Mouse (Mus musculus): ENCODE results near the gene Entpd2.
A peak's percentile ranks its signal among the peaks of the same experiment; 100 is the strongest.

Gene Entpd2

GRCm38 (mm10) chr2:25430395-25431233, 34.9 kb downstream of the Entpd2 start:
- DNase-seq: peak; percentile 67 to 79

GRCm38 (mm10) chr2:25431308-25431855, 35.7 kb downstream of the Entpd2 start:
- DNase-seq: no peak

GRCm38 (mm10) chr2:25432326-25433098, 36.8 kb downstream of the Entpd2 start:
- DNase-seq: no peak

- no peak for DNase-seq
Observed at GRCm38 (mm10) chr2:25433101-25433500, 37.4 kb downstream of the Entpd2 start.

GRCm38 (mm10) chr2:25434292-25434691, 38.6 kb downstream of the Entpd2 start:
- DNase-seq: no peak

GRCm38 (mm10) chr2:25436286-25436820, 40.7 kb downstream of the Entpd2 start:
- DNase-seq: no peak

GRCm38 (mm10) chr2:25441067-25441466, 45.4 kb downstream of the Entpd2 start:
- no peak for DNase-seq

GRCm38 (mm10) chr2:25442682-25443081, 47.0 kb downstream of the Entpd2 start:
- DNase-seq: no peak
